Mouse (Mus musculus): ENCODE data around the gene Pkp4.
A peak's percentile ranks its signal among the peaks of the same experiment; 100 is the strongest.

Gene Pkp4

GRCm38 (mm10) chr2:59271835-59272234 lies 111.2 kb downstream of the Pkp4 start:
- DNase-seq (ENCODE audit: low read depth, low spot score): no peak

- no peak for DNase-seq (ENCODE audit: low read depth, low spot score)
Measured at GRCm38 (mm10) chr2:59272713-59273112, 112.1 kb downstream of the Pkp4 start.

- DNase-seq (ENCODE audit: low read depth, low spot score): no peak
Measured at GRCm38 (mm10) chr2:59280914-59281562, 120.4 kb downstream of the Pkp4 start.

- DNase-seq (ENCODE audit: low read depth, low spot score): no peak
Measured at GRCm38 (mm10) chr2:59282966-59283365, 122.3 kb downstream of the Pkp4 start.

- no peak for DNase-seq (ENCODE audit: low read depth, low spot score)
Measured at GRCm38 (mm10) chr2:59284216-59284615, 123.6 kb downstream of the Pkp4 start.

- no peak for DNase-seq (ENCODE audit: low read depth, low spot score)
Measured at GRCm38 (mm10) chr2:59284734-59285490, 124.3 kb downstream of the Pkp4 start.

GRCm38 (mm10) chr2:59285581-59285980 lies 124.9 kb downstream of the Pkp4 start:
- no peak for DNase-seq (ENCODE audit: low read depth, low spot score)

- peak; percentile 70 for DNase-seq (ENCODE audit: low read depth, low spot score)
Measured at GRCm38 (mm10) chr2:59286247-59286646, 125.6 kb downstream of the Pkp4 start.

GRCm38 (mm10) chr2:59287630-59288029 lies 127.0 kb downstream of the Pkp4 start:
- no peak for DNase-seq (ENCODE audit: low read depth, low spot score)

- DNase-seq (ENCODE audit: low read depth, low spot score): no peak
Measured at GRCm38 (mm10) chr2:59289411-59289810, 128.8 kb downstream of the Pkp4 start.

- no peak for DNase-seq (ENCODE audit: low read depth, low spot score)
Measured at GRCm38 (mm10) chr2:59290391-59290790, 129.7 kb downstream of the Pkp4 start.

GRCm38 (mm10) chr2:59299831-59300230 lies 139.2 kb downstream of the Pkp4 start:
- no peak for DNase-seq (ENCODE audit: low read depth, low spot score)

GRCm38 (mm10) chr2:59301671-59302070 lies 141.0 kb downstream of the Pkp4 start:
- no peak for DNase-seq (ENCODE audit: low read depth, low spot score)

GRCm38 (mm10) chr2:59302430-59302829 lies 141.8 kb downstream of the Pkp4 start:
- DNase-seq (ENCODE audit: low read depth, low spot score): no peak

- DNase-seq (ENCODE audit: low read depth, low spot score): no peak
Measured at GRCm38 (mm10) chr2:59303530-59304063, 142.9 kb downstream of the Pkp4 start.

GRCm38 (mm10) chr2:59307302-59307701 lies 146.7 kb downstream of the Pkp4 start:
- no peak for DNase-seq (ENCODE audit: low read depth, low spot score)

GRCm38 (mm10) chr2:59308055-59308454 lies 147.4 kb downstream of the Pkp4 start:
- no peak for DNase-seq (ENCODE audit: low read depth, low spot score)

- DNase-seq (ENCODE audit: low read depth, low spot score): no peak
Measured at GRCm38 (mm10) chr2:59313293-59313692, 152.6 kb downstream of the Pkp4 start.

- no peak for DNase-seq (ENCODE audit: low read depth, low spot score)
Measured at GRCm38 (mm10) chr2:59318631-59319030, 158.0 kb downstream of the Pkp4 start.

- DNase-seq (ENCODE audit: low read depth, low spot score): no peak
Measured at GRCm38 (mm10) chr2:59327946-59328345, 167.3 kb downstream of the Pkp4 start.

GRCm38 (mm10) chr2:59331093-59331492 lies 170.4 kb downstream of the Pkp4 start:
- no peak for DNase-seq (ENCODE audit: low read depth, low spot score)

GRCm38 (mm10) chr2:59332523-59332922 lies 171.9 kb downstream of the Pkp4 start:
- DNase-seq (ENCODE audit: low read depth, low spot score): no peak

- DNase-seq (ENCODE audit: low read depth, low spot score): no peak
Measured at GRCm38 (mm10) chr2:59338501-59338900, 177.9 kb downstream of the Pkp4 start.
